Mouse (Mus musculus): ENCODE data around the gene Orc3. TPM values are rescaled to one million over a fixed set of nuclear protein-coding genes. Genes with fewer than 3 reads are reported as not detected.

Gene Orc3
- total and polyA plus RNA-seq, 3 experiments = 48.0 to 74.2 TPM; not detected in 1

DNA sequence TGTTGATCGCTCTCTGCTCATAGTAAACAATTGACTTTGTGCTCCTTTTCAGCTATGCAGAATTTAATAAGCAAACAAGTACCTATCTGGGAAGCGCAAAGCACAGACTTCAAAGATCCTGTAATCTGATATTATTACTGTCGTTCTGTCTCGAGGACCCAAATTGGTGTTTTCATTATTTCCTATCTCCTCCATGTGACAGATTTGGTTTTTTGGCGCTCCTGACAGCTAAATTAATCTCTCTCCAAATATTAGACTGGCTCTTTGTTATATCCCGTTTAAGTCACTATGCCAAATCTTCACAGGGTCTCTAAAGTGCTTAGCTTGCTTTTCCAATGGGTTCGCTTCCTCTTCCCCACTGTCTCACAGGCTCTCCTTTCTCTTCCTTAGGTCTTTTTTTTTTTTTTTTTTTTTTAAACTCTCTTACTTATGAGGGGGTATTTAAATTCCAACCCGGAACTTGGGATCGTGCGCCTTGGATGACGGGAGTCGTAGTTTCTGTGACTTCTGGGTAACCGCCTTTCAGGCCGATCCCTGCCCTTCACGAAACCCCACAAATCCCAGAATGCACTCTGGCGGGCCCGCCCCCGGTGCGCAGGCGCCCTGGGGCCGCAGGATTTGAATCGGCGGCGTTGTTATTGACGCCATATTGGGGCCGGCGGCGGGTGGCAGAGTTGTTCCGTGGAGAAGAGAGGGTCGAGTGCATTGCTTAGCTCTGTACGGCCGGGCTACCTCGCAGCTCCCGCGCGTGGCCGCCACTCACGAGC lies 64.6 kb downstream of the Orc3 start (continued):
- TF ChIP-seq ZC3H11A (IDR thresholded peaks at IDR 0.05; ENCODE audit: low read depth, low read length) (no peak), POLR2A (IDR thresholded peaks at IDR 0.05; ENCODE audit: control insufficient read depth in 1 of 2, insufficient read depth in 1 of 2, low read depth in 1 of 2, low read length in 2 of 2, poor library complexity in 1 of 2) (peak; percentile 63 to 79; a peak in 3 of 4 replicates), ZKSCAN1 (IDR thresholded peaks at IDR 0.05; ENCODE audit: low read depth, low read length) (no peak; the same call in 1 of the 2 replicates), GATA1 (IDR thresholded peaks at IDR 0.05; ENCODE audit: low read depth, low read length) (no peak; the same call in 1 of the 2 replicates), SMC3 (IDR thresholded peaks at IDR 0.05; ENCODE audit: low read depth, low read length) (no peak), ZMIZ1 (IDR thresholded peaks at IDR 0.05; ENCODE audit: low read depth, low read length) (peak; percentile 94), MYB (IDR thresholded peaks at IDR 0.05; ENCODE audit: low read depth, low read length) (peak; percentile 54), NRF1 (IDR thresholded peaks at IDR 0.05; ENCODE audit: insufficient read depth, low read depth, low read length, poor library complexity, severe bottlenecking) (peak; percentile 94), MEF2A (IDR thresholded peaks at IDR 0.05; ENCODE audit: extremely low read depth, insufficient replicate concordance, low read depth, low read length, poor library complexity, severe bottlenecking) (no peak), E2F4 (IDR thresholded peaks at IDR 0.05; ENCODE audit: borderline replicate concordance, low read depth, low read length) (no peak), GABPA (IDR thresholded peaks at IDR 0.05; ENCODE audit: low read depth, low read length) (no peak), RAD21 (IDR thresholded peaks at IDR 0.05; ENCODE audit: low read depth, low read length) (no peak), CHD2 (IDR thresholded peaks at IDR 0.05; ENCODE audit: low read length) (no peak), MAX (IDR thresholded peaks at IDR 0.05; ENCODE audit: low read length) (no peak), USF2 (IDR thresholded peaks at IDR 0.05; ENCODE audit: borderline replicate concordance in 1 of 2, insufficient read depth in 1 of 2, low read depth in 1 of 2, low read length in 2 of 2) (no peak), TAL1 (IDR thresholded peaks at IDR 0.05; ENCODE audit: low read length) (no peak), MAFK (IDR thresholded peaks at IDR 0.05; ENCODE audit: borderline replicate concordance, low read depth, low read length) (peak; percentile 83; the same call in 1 of the 2 replicates), CHD1 (IDR thresholded peaks at IDR 0.05; ENCODE audit: low read depth, low read length) (no peak), MAZ (IDR thresholded peaks at IDR 0.05; ENCODE audit: low read depth, low read length) (peak; percentile 46; the same call in 1 of the 2 replicates), ETS1 (IDR thresholded peaks at IDR 0.05; ENCODE audit: low read depth, low read length) (peak; percentile 67)

DNA sequence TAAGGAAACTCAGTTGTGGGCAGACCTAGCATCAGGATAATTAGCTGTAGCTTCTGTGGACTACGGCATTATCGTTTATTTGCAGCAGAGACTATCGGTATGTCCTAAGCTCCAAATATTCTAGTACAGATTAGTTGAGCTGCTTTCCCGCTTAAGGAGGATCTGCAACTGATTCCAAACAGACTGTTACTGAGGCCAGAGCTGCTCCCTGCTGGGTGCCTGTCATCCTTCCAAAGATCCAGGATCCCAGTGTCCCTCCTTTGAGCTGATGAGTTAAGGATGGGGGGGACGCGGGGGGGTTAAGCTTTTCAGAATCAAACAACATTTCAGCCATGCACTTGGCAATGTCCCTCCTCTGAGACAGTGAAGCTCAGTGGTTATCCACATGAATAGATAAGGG lies 84.8 kb downstream of the Orc3 start:
- no peak overlapping the region for H3K9ac ChIP-seq (ENCODE audit: control insufficient read depth, low read depth, low read length, poor library complexity, severe bottlenecking)
- TF ChIP-seq POLR2AphosphoS2 (IDR thresholded peaks at IDR 0.05; ENCODE audit: low read length) (no peak), RAD21 (IDR thresholded peaks at IDR 0.05; ENCODE audit: low read depth, low read length) (no peak), ETS1 (IDR thresholded peaks at IDR 0.05; ENCODE audit: low read depth, low read length) (no peak), MAX (IDR thresholded peaks at IDR 0.05; ENCODE audit: low read length) (no peak)
- DNase-seq (ENCODE audit: low read depth, low spot score) = no peak

More for the DNA sequence above, 84.8 kb downstream of the Orc3 start:
- H3K27ac ChIP-seq (ENCODE audit: control insufficient read depth, low read depth, low read length) = no peak overlapping the region
- peaks cover 3 to 16% of the 10 kb centered on the region in 2 experiments; a peak in 3 of 4 replicates for H3K4me1 ChIP-seq (ENCODE audit: control insufficient read depth in 1 of 2, insufficient read depth in 2 of 2, low read length in 2 of 2)
- H3K36me3 ChIP-seq (ENCODE audit: control insufficient read depth in 1 of 2, insufficient read depth in 2 of 2, low read length in 2 of 2) = peaks cover 0 to 13% of the 10 kb centered on the region in 2 experiments; a peak in 2 of 4 replicates
- no peaks in the 10 kb centered on the region for H3K79me2 ChIP-seq (ENCODE audit: control insufficient read depth, insufficient read depth, low read length, poor library complexity)
- H3K4me3 ChIP-seq (ENCODE audit: control insufficient read depth in 1 of 2, insufficient read depth in 1 of 2, low read depth in 2 of 2, low read length in 2 of 2) = no peak overlapping the region
- H3K9me3 ChIP-seq (replicated peaks; ENCODE audit: insufficient read depth, low read length) = no peaks in the 10 kb centered on the region
- H3K27me3 ChIP-seq (ENCODE audit: control insufficient read depth in 1 of 2, insufficient read depth in 2 of 2, low read length in 2 of 2) = no peaks in the 10 kb centered on the region
